Mouse (Mus musculus): ENCODE data around the gene Ap2a1. TPM values are rescaled to one million over a fixed set of nuclear protein-coding genes. Genes with fewer than 3 reads are reported as not detected.

The Ap2a1 gene
- 26.9 TPM for polyA plus RNA-seq (2017; shearing (Covaris generic))

GRCm38 (mm10) chr7:44929204-44930151, at the start of gene Ap2a1:
TSS of gene Ap2a1 (minus strand) at chr7:44929496.

GRCm38 (mm10) chr7:44974383-44975116, 45.3 kb upstream of the Ap2a1 start, which contains the start of gene Cpt1c:
TSS of gene Cpt1c (minus strand) at chr7:44974851.

GRCm38 (mm10) chr7:44942904-44943303, 13.6 kb upstream of the Ap2a1 start, which contains the start of gene Tsks:
TSS of gene Tsks (plus strand) at chr7:44943204.

GRCm38 (mm10) chr7:44895593-44896434, 33.5 kb downstream of the Ap2a1 start, which contains the start of gene Fuz:
TSS of gene Fuz (plus strand) at chr7:44896079.

GRCm38 (mm10) chr7:44892276-44892921, 36.9 kb downstream of the Ap2a1 start, which contains the start of gene Med25:
TSS of gene Med25 (minus strand) at chr7:44892712.

GRCm38 (mm10) chr7:44869697-44870528, 59.4 kb downstream of the Ap2a1 start, which contains the start of gene Ptov1:
TSS of gene Ptov1 (minus strand) at chr7:44869788.

GRCm38 (mm10) chr7:44857042-44857552, 72.2 kb downstream of the Ap2a1 start, which contains the start of gene Pnkp:
TSS of gene Pnkp (plus strand) at chr7:44857139.

Other genes with a start within 250 kb of the Ap2a1 start
- gene Izumo2, start 220.8 kb downstream of the Ap2a1 start, polyA plus RNA-seq (2017; shearing (Covaris generic)): not detected
- 112 TPM for gene Vrk3, start 181.1 kb downstream of the Ap2a1 start, polyA plus RNA-seq (2017; shearing (Covaris generic))
- gene Zfp473, start 178.4 kb downstream of the Ap2a1 start, polyA plus RNA-seq (2017; shearing (Covaris generic)): 0.57 TPM
- gene Nup62, start 113.4 kb downstream of the Ap2a1 start, polyA plus RNA-seq (2017; shearing (Covaris generic)): 58.7 TPM
- gene Il4i1, start 113.1 kb downstream of the Ap2a1 start, polyA plus RNA-seq (2017; shearing (Covaris generic)): 2.0 TPM
- 0.36 TPM for gene Atf5, start 112.8 kb downstream of the Ap2a1 start, polyA plus RNA-seq (2017; shearing (Covaris generic))
- gene Akt1s1, start 80.5 kb downstream of the Ap2a1 start, polyA plus RNA-seq (2017; shearing (Covaris generic)): 12.1 TPM
- gene Tbc1d17, start 80.4 kb downstream of the Ap2a1 start, polyA plus RNA-seq (2017; shearing (Covaris generic)): 112 TPM
- gene Pnkp, start 72.4 kb downstream of the Ap2a1 start, polyA plus RNA-seq (2017; shearing (Covaris generic)): 100 TPM
- gene Ptov1, start 59.7 kb downstream of the Ap2a1 start, polyA plus RNA-seq (2017; shearing (Covaris generic)): 9.9 TPM
- 26.9 TPM for gene Med25, start 36.8 kb downstream of the Ap2a1 start, polyA plus RNA-seq (2017; shearing (Covaris generic))
- gene Fuz, start 33.4 kb downstream of the Ap2a1 start, polyA plus RNA-seq (2017; shearing (Covaris generic)): 50.8 TPM
- not detected for gene Tsks, start 13.7 kb upstream of the Ap2a1 start, polyA plus RNA-seq (2017; shearing (Covaris generic))
- gene Cpt1c, start 45.4 kb upstream of the Ap2a1 start, polyA plus RNA-seq (2017; shearing (Covaris generic)): 0.55 TPM
- gene Prmt1, start 57.1 kb upstream of the Ap2a1 start, polyA plus RNA-seq (2017; shearing (Covaris generic)): 210 TPM
- 255 TPM for gene Irf3, start 68.2 kb upstream of the Ap2a1 start, polyA plus RNA-seq (2017; shearing (Covaris generic))
- 35.2 TPM for gene Bcl2l12, start 69.2 kb upstream of the Ap2a1 start, polyA plus RNA-seq (2017; shearing (Covaris generic))
- 22.7 TPM for gene Scaf1, start 86.9 kb upstream of the Ap2a1 start, polyA plus RNA-seq (2017; shearing (Covaris generic))
- 6.3 TPM for gene Rras, start 88.5 kb upstream of the Ap2a1 start, polyA plus RNA-seq (2017; shearing (Covaris generic))
- gene Prr12, start 123.4 kb upstream of the Ap2a1 start, polyA plus RNA-seq (2017; shearing (Covaris generic)): 4.8 TPM
- gene Nosip, start 132.9 kb upstream of the Ap2a1 start, polyA plus RNA-seq (2017; shearing (Covaris generic)): 148 TPM
- gene Prrg2, start 133.2 kb upstream of the Ap2a1 start, polyA plus RNA-seq (2017; shearing (Covaris generic)): 3.3 TPM
- gene Rcn3, start 162.7 kb upstream of the Ap2a1 start, polyA plus RNA-seq (2017; shearing (Covaris generic)): 10.8 TPM
- gene Fcgrt, start 174.4 kb upstream of the Ap2a1 start, polyA plus RNA-seq (2017; shearing (Covaris generic)): 2.6 TPM
- 3,383 TPM for gene Rps11, start 194.9 kb upstream of the Ap2a1 start, polyA plus RNA-seq (2017; shearing (Covaris generic))
- gene Rpl13a, start 199.3 kb upstream of the Ap2a1 start, polyA plus RNA-seq (2017; shearing (Covaris generic)): 3,108 TPM
- gene Gm45713, start 206.7 kb upstream of the Ap2a1 start, polyA plus RNA-seq (2017; shearing (Covaris generic)): not detected
- gene Flt3l, start 206.9 kb upstream of the Ap2a1 start, polyA plus RNA-seq (2017; shearing (Covaris generic)): 292 TPM
- gene Pih1d1, start 224.8 kb upstream of the Ap2a1 start, polyA plus RNA-seq (2017; shearing (Covaris generic)): 59.4 TPM
- 67.0 TPM for gene Aldh16a1, start 225.1 kb upstream of the Ap2a1 start, polyA plus RNA-seq (2017; shearing (Covaris generic))
- gene Slc17a7, start 234.5 kb upstream of the Ap2a1 start, polyA plus RNA-seq (2017; shearing (Covaris generic)): not detected